Mouse (Mus musculus) heart, postnatal 14 days (tissue): ENCODE results near the gene Emg1. TPM values are rescaled to one million over a fixed set of nuclear protein-coding genes. Genes with fewer than 3 reads are reported as not detected.

ENCODE experiments used
- DNase-seq, 2 experiments: peaks; one replicate each; pipeline ENCODE4 v3.0.0; 2021 to 2022
- intact Hi-C: fragments of 180-260 bp; cut with DNase I; formaldehyde crosslinking; loops from one replicate; pipeline ENCODE4 v1.15.1; 2025
- total RNA-seq, 2 experiments: library from RNA; stranded (reverse); gene quantifications; 2 replicates each; pipeline ENCODE4 v1.2.3; 2021

Emg1 gene
- total RNA-seq, 2 experiments from 2014 or later = 58.8 to 68.4 TPM

GRCm38 (mm10) chr6:124742839-124743514 lies 31.0 kb upstream of the Emg1 start:
- intact Hi-C loops = loop anchor here (5.0 kb wide), 1 partner anchor 41 kb away; no protein-coding TSS in a partner anchor
- no peak for DNase-seq

GRCm38 (mm10) chr6:124741842-124742241 lies 29.9 kb upstream of the Emg1 start:
- intact Hi-C loops = loop anchor here (2.0 to 5.0 kb wide), 2 partner anchors 15 to 40 kb away; partner anchors contain the start of genes Atn1 and Gm45234
- no peak for DNase-seq

- intact Hi-C loops = loop anchor here (1.0 to 5.0 kb wide), 3 partner anchors 16 to 39 kb away; partner anchors contain the start of genes Atn1, Emg1, Gm45234 and Phb2
- DNase-seq = peak; percentile 85
These were observed 29.1 kb upstream of the Emg1 start, which contains the start of gene Grcc10 for GRCm38 (mm10) chr6:124740888-124741761. TSS of gene Grcc10 (minus strand) at chr6:124741374.

DNA sequence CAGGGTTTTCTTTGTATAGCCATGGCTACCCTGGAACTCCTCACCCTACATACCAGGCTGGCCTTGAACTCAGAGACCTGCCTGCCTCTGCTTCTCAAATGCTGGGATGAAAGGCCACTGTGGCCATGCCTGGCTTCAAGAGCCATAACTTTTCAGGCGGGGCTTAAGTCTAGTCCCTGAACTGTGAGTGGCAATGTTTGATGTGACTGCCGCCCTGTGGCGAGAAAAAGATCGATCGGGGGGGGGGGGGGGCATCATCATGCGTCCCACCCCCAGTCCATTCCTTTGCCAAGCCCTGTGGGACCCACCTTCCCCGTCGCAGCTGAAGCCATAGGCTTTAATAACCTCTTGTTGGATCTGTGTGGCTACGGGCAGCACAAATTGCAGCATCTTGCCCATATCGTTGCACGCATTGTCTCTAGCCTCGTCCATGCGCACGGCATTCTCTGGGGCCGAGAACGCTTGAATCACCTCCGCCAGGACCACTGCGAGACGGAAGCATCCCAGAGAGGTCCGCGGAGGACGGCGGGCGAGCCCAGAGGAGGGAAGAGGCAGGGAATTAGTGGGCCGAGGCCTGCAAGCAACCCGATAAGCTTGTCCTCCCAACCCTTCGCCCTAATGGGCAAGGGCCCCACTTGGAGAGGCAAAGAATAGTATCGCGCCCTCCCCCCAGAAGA lies 28.4 kb upstream of the Emg1 start:
- DNase-seq = no peak
- intact Hi-C loops = loop anchor here (1.0 to 5.0 kb wide), 3 partner anchors 16 to 38 kb away; partner anchors contain the start of genes Atn1, Emg1, Gm45234 and Phb2

- no peak for DNase-seq
- intact Hi-C loops = loop anchor here (2.0 to 5.0 kb wide), 2 partner anchors 19 to 167 kb away; partner anchors contain the start of gene C1rb
These were observed 27.3 kb upstream of the Emg1 start for GRCm38 (mm10) chr6:124739231-124739796.

- intact Hi-C loops = loop anchor here (2.0 to 5.0 kb wide), 2 partner anchors 18 to 166 kb away; partner anchors contain the start of gene C1rb
- DNase-seq = peak in 1 of 2 experiments; percentile 36
These were observed 26.6 kb upstream of the Emg1 start, which contains the start of gene Ptpn6 for GRCm38 (mm10) chr6:124738511-124739023. TSS of gene Ptpn6 (minus strand) at chr6:124738714.

DNA sequence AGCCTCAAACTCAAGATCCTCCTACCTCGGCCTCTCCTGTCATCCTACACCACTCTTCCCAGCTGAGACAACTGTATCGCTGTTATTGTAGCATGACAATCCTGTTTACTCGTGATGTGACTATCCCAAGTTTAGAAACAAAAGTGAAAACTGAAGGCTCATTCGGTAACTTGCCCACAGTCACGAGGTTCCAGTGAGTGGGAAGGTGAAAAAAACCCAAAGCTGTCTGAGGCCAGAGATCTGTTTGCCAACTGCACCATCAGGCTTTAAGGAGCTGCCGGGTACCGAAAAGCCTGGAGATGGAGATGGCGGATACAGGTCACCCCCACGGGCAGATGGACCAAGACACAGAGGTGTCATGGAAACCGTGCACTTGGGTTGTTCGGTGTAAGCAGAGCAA lies 25.1 kb upstream of the Emg1 start:
- intact Hi-C loops = loop anchor here (5.0 kb wide), 1 partner anchor 165 kb away; the partner anchor contains the start of gene C1rb
- DNase-seq = no peak

GRCm38 (mm10) chr6:124734417-124734816 lies 22.4 kb upstream of the Emg1 start:
- intact Hi-C loops = no loop called here
- DNase-seq = no peak

- DNase-seq = peak; percentile 41 to 53
- intact Hi-C loops = no loop called here
These were observed 20.7 kb upstream of the Emg1 start for GRCm38 (mm10) chr6:124732476-124733370.

DNA sequence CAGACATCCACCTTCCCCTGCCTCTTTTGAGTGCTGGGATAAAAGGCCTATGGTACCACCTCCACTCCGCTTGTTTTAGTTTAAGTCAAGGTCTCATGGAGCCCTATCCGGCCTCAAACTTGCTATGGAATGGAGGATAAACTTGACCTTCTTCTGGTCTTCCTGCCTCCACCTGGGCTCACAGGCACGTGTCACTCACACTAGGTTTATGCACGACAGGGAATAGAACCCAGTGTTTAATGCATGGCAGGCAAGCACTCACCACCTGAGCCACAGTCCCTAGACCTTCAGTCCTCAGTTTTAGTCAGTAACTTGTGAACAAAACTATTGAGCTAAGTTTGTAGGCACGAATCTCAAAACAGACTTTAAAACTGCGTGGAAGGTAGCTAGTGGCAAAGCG lies 19.1 kb upstream of the Emg1 start:
- intact Hi-C loops = no loop called here
- DNase-seq = no peak

DNA sequence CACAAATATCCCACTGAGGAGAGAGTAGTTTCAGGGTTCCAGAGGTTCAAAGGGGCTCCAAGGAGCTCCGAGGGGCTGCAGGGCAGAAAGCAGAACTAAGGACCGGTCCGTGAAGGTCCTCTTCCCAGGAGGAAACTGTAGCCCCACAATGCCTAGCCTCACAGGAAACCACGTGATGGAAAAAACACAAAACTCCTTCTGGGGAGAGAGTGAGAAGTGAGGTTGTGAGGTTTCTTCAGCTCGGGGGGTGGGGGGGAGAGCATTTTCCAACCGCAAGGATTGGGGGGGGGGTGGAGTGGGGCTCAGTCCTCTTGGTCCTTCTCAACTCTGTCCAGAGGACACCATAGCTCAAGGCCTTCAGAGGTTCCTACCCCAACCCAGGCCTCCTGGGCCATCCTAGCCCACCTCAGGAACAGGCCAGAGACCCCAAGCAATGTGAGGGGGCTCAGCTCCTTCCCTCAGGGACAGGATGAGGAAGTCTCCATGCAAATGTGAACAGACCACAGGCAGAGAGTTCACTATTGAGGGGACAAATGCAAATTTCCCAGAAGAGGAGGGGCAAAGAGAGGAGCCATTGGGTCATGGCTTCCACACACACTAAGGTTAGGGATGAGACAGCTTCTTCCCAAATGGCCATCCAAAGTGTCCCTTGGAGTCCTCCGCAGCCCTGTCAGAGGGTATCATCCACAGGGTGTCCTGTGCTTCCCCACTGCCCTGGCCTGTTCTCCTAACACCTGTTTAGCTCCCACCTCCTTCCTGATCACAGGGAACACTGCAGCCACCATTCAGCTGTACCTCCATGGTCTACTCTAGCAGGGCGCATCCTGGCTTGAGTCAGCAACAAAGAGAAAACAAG lies 18.1 kb upstream of the Emg1 start:
- DNase-seq = no peak
- intact Hi-C loops = no loop called here

DNA sequence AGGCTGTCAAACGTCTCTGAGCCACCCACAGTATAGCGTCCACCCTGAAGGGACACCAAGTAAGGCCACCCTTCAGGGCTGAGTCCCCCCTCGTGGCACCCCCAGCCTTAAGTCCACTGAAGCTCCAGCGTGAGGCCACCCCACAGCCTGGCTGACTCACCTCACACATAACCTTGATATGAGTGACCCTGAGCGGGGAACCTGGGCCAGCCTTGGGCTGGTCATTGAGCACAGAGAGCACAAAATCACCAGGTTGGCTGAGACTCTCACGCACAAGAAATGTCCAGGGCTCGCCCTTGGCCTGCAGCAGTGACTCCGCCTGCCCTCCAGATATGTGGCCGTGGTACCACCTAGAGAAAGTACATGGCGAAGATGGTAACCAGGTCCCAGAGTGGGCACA lies 16.6 kb upstream of the Emg1 start:
- no peak for DNase-seq
- intact Hi-C loops = no loop called here

DNA sequence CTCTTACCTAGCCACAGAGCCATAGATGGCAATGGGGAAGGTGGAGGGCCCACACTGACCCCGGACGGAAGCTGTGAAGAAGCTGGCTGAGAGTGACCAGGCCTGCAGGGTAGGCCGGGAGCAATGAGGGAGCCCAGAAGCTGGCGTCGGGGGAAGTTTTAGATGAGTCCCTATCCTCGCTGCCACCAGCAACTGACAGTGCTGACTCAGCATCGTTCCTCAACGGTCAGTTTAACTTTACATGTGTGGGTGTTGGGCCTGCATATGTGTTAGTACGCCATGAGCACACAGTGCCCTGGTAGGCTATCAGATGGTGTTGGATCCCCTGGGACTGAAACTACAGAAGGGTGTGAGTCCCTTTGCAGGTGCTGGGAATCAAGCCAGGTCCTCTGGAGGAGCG lies 12.5 kb upstream of the Emg1 start:
- intact Hi-C loops = no loop called here
- no peak for DNase-seq

DNA sequence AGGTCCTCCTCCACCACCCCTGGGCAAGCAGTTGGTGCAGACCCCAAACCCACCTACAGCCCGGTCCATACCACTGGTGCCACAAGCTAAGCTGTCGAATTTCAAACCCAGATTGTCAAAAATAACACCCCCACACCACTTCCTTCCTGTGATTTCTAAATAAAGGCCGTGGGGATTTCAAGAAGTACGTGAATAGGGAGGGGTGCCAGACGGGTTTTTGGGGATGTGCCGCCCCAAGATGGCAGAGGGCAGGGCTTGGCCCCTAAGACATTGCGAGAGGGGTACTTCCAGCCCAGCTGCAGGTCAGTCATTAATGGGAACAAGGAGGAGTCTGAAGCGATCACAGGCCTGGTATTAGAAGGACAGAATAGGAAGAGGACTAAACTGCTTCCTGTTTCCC lies 11.6 kb upstream of the Emg1 start:
- no peak for DNase-seq
- intact Hi-C loops = no loop called here

- DNase-seq = peak in 1 of 2 experiments; percentile 51
- intact Hi-C loops = no loop called here
These were observed 11.0 kb upstream of the Emg1 start for GRCm38 (mm10) chr6:124722876-124723473.

DNA sequence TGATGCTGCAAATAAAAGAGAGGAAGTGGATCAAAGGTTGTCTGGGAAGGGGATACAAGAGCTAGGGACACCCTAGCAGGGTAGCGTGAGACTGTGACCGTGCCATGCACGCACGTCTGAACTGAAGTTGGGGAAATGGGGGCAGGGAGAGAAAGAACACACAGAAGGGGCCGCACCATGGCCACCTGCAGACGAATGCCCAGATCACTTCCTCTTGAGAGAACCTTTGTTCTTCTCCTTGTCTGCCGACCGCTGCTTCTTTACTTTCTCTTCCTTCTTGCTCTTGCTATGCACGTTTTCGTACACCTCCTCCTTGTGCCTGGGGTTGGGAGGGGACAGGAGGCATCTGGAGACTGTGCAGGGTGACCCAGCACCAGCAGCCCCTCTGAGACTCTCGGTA lies 8.9 kb upstream of the Emg1 start:
- no peak for DNase-seq
- intact Hi-C loops = loop anchor here (2.0 kb wide), 1 partner anchor 18 kb away; the partner anchor contains the start of gene Ptpn6

DNA sequence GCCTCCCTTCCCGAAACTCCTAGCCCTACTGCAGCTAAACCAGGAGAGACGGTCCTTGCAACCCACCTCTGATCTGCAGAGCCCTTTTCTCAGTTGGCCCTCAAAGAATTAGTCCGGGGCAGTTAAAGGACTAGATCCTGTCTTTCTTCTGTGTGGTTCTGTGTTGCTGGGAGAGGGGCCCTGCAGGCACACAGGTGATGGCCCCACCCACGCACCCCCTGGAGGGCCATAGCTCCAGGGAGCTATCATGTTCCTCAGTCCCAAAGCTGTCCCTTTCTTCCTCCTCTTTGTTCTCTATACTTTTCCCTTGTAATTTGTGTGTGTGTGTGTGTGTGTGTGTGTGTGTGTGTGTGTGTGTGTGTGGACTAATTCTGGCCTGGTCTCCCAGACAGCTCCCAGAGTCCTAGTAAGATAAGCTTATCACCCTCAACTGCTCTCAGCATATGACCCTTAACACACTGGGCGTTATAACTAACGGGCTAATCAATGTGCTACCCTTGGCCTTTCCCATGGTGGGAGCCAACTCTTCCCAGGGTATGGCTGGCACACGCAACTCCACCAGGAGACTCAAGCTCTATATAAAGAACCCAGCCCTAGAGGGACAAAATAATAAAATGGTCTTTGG lies 7.5 kb upstream of the Emg1 start:
- intact Hi-C loops = loop anchor here (10.0 kb wide), 1 partner anchor 295 kb away; no protein-coding TSS in a partner anchor
- peak in 1 of 2 experiments; percentile 31 for DNase-seq
